Mouse (Mus musculus): ENCODE results near the gene Itpkc.

- no peak for TF ChIP-seq GATA1 (IDR thresholded peaks at IDR 0.05; ENCODE audit: borderline replicate concordance, low read length)
- TF ChIP-seq FLI1 (IDR thresholded peaks at IDR 0.05; ENCODE audit: low read length), result no peak
These were observed 53.6 kb downstream of the Itpkc start for GRCm38 (mm10) chr7:27174896-27175295.

All from megakaryocyte, embryonic 14.5 days (primary cell).